Mouse (Mus musculus) retina, adult 2 months (tissue): Measurements from ENCODE around the gene Dmwd.
"Not testable (repeated sequence)": the region's sequence is repeated elsewhere in the genome, so short reads cannot be mapped to it uniquely, and the experiment has no call there.

ENCODE experiments used
- DNase-seq: peaks from one replicate; pipeline ENCODE4 v3.0.0-alpha.2; 2012; ENCODE audit warnings: low read depth, low spot score

The Dmwd gene

DNA sequence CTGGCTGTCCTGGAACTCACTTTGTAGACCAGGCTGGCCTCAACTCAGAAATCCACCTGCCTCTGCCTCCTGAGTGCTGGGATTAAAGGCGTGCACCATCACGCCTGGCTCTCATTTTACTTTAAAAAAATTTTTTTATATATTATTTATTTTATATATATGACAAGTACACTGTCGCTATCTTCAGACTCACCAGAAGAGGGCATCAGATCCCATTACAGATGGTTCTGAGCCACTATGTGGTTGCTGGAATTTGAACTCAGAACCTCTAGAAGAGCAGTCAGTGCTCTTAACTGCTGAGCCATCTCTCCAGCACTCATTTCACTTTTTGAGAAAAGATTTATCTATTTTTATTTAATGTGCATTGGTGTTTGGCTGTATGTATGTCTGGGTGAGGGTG, 5.0 kb upstream of the Dmwd start:
- DNase-seq: not testable (repeated sequence)

- no peak for DNase-seq
Observed at GRCm38 (mm10) chr7:19073504-19073903, 2.5 kb upstream of the Dmwd start.

- DNase-seq: no peak
Observed at GRCm38 (mm10) chr7:19074494-19074893, 1.5 kb upstream of the Dmwd start.

- DNase-seq: no peak
Observed at GRCm38 (mm10) chr7:19075231-19075630, 796 bp upstream of the Dmwd start.

DNA sequence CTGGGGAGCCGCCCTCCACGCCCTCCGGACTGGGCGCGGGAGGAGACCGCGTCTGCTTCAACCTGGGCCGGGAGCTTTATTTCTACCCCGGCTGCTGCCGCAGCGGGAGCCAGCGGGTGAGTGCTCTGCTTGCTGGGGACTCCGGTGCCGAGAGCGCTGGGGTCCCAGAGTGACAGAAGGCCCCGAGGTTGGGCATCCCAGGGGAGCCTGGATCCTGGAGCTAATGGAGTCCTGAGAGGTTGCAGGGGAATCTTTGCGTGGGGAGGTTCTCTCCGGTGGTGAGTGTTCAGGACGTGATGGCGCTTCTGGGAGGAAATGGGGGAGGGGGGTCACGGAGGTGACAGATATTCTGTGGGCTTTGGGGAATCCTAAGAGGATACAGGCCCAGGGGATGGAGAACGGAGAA, 562 bp downstream of the Dmwd start:
- DNase-seq: no peak

GRCm38 (mm10) chr7:19077761-19078160, 1.7 kb downstream of the Dmwd start:
- DNase-seq: no peak

DNA sequence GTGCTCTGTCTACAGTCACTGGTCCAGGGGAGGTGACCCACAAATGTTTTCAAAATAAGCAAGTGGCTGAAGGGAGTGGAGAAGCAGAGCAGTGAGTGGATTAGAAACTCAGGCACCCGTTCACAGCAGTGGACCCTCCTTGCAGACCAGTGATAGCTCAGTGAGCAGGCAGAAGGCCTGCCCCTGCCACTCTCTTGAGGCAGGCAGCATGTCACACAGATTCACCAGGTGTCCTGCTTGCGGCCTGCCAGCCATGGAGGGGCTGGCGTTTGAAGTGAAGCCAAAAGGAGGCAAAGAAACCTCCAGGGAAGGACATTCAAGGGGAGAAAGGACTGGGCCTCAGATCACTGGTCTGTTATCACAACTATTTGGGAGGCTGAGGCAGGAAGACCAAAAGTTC, 2.7 kb downstream of the Dmwd start:
- DNase-seq: no peak

GRCm38 (mm10) chr7:19080451-19080950, 4.5 kb downstream of the Dmwd start:
- DNase-seq: no peak

DNA sequence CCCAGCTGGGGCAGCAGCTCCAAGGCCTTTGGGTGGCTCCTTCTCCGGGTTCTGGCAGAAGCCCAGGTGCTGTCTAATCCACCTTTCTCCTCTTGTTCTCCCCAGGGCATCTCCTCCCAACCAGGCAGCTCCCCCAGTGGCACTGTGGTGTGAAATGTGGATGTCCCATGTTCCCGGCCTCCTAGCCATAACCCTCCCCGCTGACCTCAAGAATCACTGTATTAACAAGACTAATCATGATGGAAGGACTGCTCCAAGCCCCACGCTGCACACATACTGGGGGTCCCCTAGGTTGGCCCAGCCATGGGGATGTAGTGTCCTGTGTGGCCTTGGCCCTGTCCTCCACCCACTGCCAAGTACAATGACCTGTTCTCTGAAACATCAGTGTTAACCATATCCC, 6.1 kb downstream of the Dmwd start:
- no peak for DNase-seq

- no peak for DNase-seq
Observed at GRCm38 (mm10) chr7:19083096-19083495, 7.1 kb downstream of the Dmwd start.

GRCm38 (mm10) chr7:19083701-19084100, 7.7 kb downstream of the Dmwd start, which contains the start of gene Dmpk:
Gene Dmpk, plus strand, starts transcription at chr7:19083849.
- DNase-seq: no peak

GRCm38 (mm10) chr7:19084277-19084771, 8.3 kb downstream of the Dmwd start:
- DNase-seq: no peak

DNA sequence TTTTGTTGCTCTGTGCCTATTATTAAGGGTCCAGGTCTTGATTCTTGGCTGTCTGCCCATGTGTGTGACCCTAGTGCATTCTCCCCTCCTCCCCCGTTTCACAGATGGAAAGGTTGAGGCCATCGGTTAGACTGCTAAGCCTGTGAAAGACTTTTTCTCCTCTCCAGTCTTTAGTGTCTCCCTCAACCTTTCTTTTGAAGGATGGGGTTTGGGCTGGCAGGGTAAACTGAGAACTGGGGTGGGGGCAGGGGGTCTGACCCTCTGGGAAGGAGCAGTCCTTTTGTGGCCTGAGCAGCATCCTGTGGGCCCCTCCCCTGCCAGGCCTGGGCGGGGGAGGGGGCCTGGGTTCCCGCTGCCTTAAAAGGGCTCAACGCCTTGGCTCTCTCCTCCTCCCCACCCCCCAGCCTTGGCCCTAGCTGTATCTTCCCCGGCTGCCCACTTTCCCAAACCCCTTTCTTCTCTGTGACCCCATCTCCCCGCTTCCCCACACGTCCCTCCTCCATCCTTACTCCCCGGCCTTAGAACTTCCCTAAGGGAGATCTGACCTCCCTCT, 9.0 kb downstream of the Dmwd start:
- DNase-seq: no peak

- no peak for DNase-seq
Observed at GRCm38 (mm10) chr7:19085495-19085894, 9.5 kb downstream of the Dmwd start.

GRCm38 (mm10) chr7:19086042-19086441, 10.0 kb downstream of the Dmwd start:
- DNase-seq: no peak

DNA sequence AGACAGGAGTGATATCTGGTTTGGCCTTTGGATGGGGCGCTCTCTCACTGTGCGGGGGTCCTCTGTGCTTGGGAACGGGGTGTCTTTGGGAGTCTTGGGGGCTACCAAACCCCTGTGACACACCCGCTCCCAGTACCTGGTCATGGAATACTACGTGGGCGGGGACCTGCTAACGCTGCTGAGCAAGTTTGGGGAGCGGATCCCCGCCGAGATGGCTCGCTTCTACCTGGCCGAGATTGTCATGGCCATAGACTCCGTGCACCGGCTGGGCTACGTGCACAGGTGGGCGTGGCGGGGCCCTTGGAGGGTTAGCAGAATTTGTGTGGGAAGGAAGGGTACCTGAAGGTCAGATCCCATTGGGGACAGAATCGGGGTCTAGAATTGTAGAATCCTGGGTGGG, 10.7 kb downstream of the Dmwd start:
- no peak for DNase-seq

GRCm38 (mm10) chr7:19088813-19089212, 12.8 kb downstream of the Dmwd start:
- no peak for DNase-seq

GRCm38 (mm10) chr7:19091913-19092312, 15.9 kb downstream of the Dmwd start:
- DNase-seq: no peak

DNA sequence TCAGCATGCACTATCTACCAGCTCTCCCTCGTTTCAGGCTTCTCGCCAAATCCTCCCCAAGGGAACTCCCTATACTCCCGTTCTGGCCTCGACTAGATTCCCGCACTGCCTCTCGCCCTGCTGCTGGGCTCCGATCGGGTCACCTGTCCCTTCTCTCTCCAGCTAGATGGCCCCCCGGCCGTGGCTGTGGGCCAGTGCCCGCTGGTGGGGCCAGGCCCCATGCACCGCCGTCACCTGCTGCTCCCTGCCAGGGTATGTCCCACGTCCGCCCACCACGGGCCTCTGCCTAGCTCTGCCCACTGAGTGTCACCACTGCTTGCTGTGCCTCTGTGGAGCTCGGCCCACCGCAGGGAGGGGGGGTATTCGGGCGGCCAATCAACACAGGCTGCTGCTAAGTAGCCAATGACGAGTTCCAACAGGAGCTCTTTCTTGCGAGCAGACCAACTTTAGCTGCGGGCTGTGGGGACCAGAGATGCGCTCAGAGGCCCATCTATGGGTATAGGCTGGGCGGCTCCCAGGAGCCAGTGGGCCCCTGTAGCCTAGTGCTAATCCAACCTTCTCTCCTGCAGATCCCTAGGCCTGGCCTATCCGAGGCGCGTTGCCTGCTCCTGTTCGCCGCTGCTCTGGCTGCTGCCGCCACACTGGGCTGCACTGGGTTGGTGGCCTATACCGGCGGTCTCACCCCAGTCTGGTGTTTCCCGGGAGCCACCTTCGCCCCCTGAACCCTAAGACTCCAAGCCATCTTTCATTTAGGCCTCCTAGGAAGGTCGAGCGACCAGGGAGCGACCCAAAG, 16.6 kb downstream of the Dmwd start:
- DNase-seq: no peak

DNA sequence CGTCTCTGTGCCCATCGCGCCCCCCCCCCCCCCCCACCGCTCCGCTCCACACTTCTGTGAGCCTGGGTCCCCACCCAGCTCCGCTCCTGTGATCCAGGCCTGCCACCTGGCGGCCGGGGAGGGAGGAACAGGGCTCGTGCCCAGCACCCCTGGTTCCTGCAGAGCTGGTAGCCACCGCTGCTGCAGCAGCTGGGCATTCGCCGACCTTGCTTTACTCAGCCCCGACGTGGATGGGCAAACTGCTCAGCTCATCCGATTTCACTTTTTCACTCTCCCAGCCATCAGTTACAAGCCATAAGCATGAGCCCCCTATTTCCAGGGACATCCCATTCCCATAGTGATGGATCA, 17.1 kb downstream of the Dmwd start:
- DNase-seq: no peak

DNA sequence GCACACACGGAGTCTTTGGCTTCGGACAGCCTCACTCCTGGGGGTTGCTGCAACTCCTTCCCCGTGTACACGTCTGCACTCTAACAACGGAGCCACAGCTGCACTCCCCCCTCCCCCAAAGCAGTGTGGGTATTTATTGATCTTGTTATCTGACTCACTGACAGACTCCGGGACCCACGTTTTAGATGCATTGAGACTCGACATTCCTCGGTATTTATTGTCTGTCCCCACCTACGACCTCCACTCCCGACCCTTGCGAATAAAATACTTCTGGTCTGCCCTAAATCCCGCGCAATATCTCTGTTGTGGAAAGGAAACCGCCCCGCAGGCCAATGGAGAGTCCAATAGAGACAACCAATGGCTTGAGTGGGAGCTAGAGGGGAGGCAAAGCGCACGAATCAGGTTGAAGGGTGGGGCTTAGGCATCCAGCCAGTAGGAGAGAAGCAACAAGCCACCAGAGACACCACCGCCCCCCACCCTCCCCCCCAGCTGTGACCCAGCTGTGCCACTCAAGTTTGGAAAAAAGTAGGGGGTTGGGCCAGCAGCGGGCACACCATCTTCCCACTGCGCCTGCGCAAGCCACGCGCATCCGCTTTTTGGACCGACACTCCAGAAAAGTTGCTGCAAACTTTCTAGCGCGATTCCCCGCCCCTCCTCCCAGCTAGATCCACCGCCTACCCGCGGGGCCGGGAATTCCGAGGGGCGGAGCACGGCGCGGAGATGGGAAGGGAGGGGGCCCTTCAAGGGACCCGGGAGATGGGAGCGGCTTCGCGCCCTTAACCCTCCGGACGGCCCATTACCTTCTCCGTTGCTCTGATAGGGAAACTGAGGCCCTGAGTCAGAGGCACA, 17.7 kb downstream of the Dmwd start:
- DNase-seq: peak; percentile 39

DNA sequence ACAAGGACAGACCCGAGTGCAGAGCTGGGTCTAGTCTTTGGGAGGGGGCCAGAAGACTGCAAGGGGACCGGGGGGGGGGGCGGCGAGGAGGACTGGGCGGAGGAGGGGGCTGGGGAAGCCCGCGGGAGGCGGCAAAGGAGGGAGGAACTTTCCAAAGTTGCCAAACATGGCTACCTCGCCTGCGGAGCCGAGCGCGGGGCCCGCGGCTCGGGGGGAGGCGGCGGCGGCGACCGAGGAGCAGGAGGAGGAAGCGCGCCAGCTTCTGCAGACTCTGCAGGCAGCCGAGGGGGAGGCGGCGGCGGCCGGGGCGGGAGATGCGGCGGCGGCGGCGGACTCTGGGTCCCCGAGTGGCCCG, 18.4 kb downstream of the Dmwd start, which contains the start of gene Six5:
TSS of gene Six5 (plus strand) at position 124 of the 355 bp plus-strand sequence.
- DNase-seq: no peak
